14 mouse cellular contexts compared by ENCODE assay signal in genomic region chr12:86990755-86991110, GRCm38 (mm10). TPM values are rescaled to one million over a fixed set of nuclear protein-coding genes. Genes with fewer than 3 reads are reported as not detected.
A peak's percentile ranks its signal among the peaks of the same experiment; 100 is the strongest.
DNase-seq lines count a peak whose midpoint lies in the region; ATAC-seq and TF ChIP-seq lines count a peak whose summit lies in the region.
"Had no signal": no experiment of that assay in that cellular context is flagged by ENCODE, and none has a peak within 500 bp of the region (broad histone marks: within the 10 kb centered on the region; RNA-seq: fewer than 3 reads in every experiment).

No protein-coding gene starts in this region.

- H3K4me2 ChIP-seq in forebrain, postnatal 0 days (ENCODE audit: low read depth), result peak overlapping the region; percentile 97
- peak overlapping the region; percentile 90 for H3K4me2 ChIP-seq in midbrain, embryonic 12.5 days (replicated peaks)

- ATAC-seq in forebrain, postnatal 0 days, result no peak
- peak; percentile 13; the same call in 1 of the 2 replicates for ATAC-seq in midbrain, embryonic 12.5 days (ENCODE audit: low FRiP score, low read depth)
- ATAC-seq: inflammation-experienced regulatory T-cells, adult 6 months had no signal

- intact Hi-C loops in gastrocnemius, adult 2 months (cut with DNase I), result loop anchor here (10.0 kb wide), 1 partner anchor 274 kb away; the partner anchor contains the start of genes Ahsa1 and Vipas39
- intact Hi-C loops in gastrocnemius, postnatal 36 days (cut with DNase I), result no loop called here

- H3K9me3 ChIP-seq in forebrain, postnatal 0 days (ENCODE audit: low read length), result no peaks in the 10 kb centered on the region
- H3K9me3 ChIP-seq in midbrain, embryonic 12.5 days, result no peaks in the 10 kb centered on the region
- H3K9me3 ChIP-seq: G1E had no signal

- DNase-seq in gastrocnemius, adult 2 months, result peak; percentile 6
- DNase-seq in gastrocnemius, postnatal 36 days, result no peak
- DNase-seq in forebrain, postnatal 0 days, result no peak
- no peak for DNase-seq in thymus, postnatal 36 days
- DNase-seq in layer of hippocampus, adult 9-11 months, result no peak
- DNase-seq in right cerebral cortex, adult 18-20 months, result no peak
- DNase-seq: left cerebral cortex, postnatal 4 days had no signal

- 40% methylated on average over 2 of the region's 2 CpGs for WGBS in forebrain, postnatal 0 days
- WGBS in midbrain, embryonic 12.5 days, result 41% methylated on average over 2 of the region's 2 CpGs

- H3K27ac ChIP-seq in gastrocnemius, adult 2 months, result no peak overlapping the region
- H3K27ac ChIP-seq in cortical plate, adult 2 months (ENCODE audit: insufficient read depth, low read length), result no peak overlapping the region
- H3K27ac ChIP-seq in forebrain, postnatal 0 days (ENCODE audit: low read depth, low read length), result peak overlapping the region; percentile 64; the same call in 1 of the 2 replicates
- H3K27ac ChIP-seq in midbrain, embryonic 12.5 days (replicated peaks), result no peak overlapping the region
- H3K27ac ChIP-seq: heart, embryonic 13.5 days had no signal

- TF ChIP-seq CTCF in gastrocnemius, adult 2 months (IDR thresholded peaks at IDR 0.05), result no peak
- no peak for TF ChIP-seq CTCF in cortical plate, adult 2 months (IDR thresholded peaks at IDR 0.05; ENCODE audit: extremely low read depth, insufficient read depth, low read length)
- no peak for TF ChIP-seq CTCF in forebrain, postnatal 0 days (IDR thresholded peaks at IDR 0.05; ENCODE audit: low read depth)

- peaks cover 7% of the 10 kb centered on the region for H3K4me1 ChIP-seq in cortical plate, adult 2 months (ENCODE audit: control insufficient read depth, insufficient read depth, low read length)
- peaks cover 12% of the 10 kb centered on the region for H3K4me1 ChIP-seq in forebrain, postnatal 0 days (ENCODE audit: insufficient read depth)
- peaks cover 27% of the 10 kb centered on the region for H3K4me1 ChIP-seq in midbrain, embryonic 12.5 days

- TF ChIP-seq POLR2A in cortical plate, adult 2 months (IDR thresholded peaks at IDR 0.05; ENCODE audit: extremely low read depth, insufficient read depth, low read length), result no peak

- H3K4me3 ChIP-seq in gastrocnemius, adult 2 months, result no peak overlapping the region
- H3K4me3 ChIP-seq in cortical plate, adult 2 months (ENCODE audit: insufficient read depth, low read length), result peak overlapping the region; percentile 54
- peak overlapping the region; percentile 63 for H3K4me3 ChIP-seq in forebrain, postnatal 0 days (ENCODE audit: low read depth, low read length)
- peak overlapping the region; percentile 53 for H3K4me3 ChIP-seq in midbrain, embryonic 12.5 days

- H3K9ac ChIP-seq in forebrain, postnatal 0 days, result peak overlapping the region; percentile 70
- H3K9ac ChIP-seq in midbrain, embryonic 12.5 days (replicated peaks), result peak overlapping the region; percentile 59
- H3K9ac ChIP-seq: heart, embryonic 13.5 days had no signal

- H3K27me3 ChIP-seq in forebrain, postnatal 0 days (ENCODE audit: insufficient read depth, low read length), result no peaks in the 10 kb centered on the region
- peaks cover 64% of the 10 kb centered on the region for H3K27me3 ChIP-seq in midbrain, embryonic 12.5 days

- H3K36me3 ChIP-seq in forebrain, postnatal 0 days (ENCODE audit: insufficient read depth), result no peaks in the 10 kb centered on the region
- H3K36me3 ChIP-seq in midbrain, embryonic 12.5 days, result no peaks in the 10 kb centered on the region
- H3K36me3 ChIP-seq: G1E; heart, embryonic 13.5 days had no signal

RNA-seq across cellular contexts. Expression of gene Zdhhc22, which starts 0.5 kb away (rescaled TPM):
- not detected for total RNA-seq in gastrocnemius, adult 2 months (2021)
- not detected for total RNA-seq in gastrocnemius, postnatal 36 days (2021)
- 61.1 and 65.1 TPM in 2 replicates for polyA plus RNA-seq in cortical plate, adult 2 months (2012; rRNA removed)
- total RNA-seq in forebrain, postnatal 0 days (2014; rRNA removed), result 10.7 and 12.5 TPM in 2 replicates
- polyA plus RNA-seq in forebrain, postnatal 0 days (2015; fragmentation: Nextera tagmentation; extraction: Ambion mirVana), result 12.3 and 21.7 TPM in 2 replicates
- 0.98 and 1.9 TPM in 2 replicates for polyA plus RNA-seq in midbrain, embryonic 12.5 days (2016; fragmentation: Nextera tagmentation; extraction: Ambion mirVana)
- polyA plus RNA-seq: G1E; large intestine, adult 2 months; liver, embryonic 16.5 days had no signal

RNA-seq across cellular contexts. Expression of gene Tmem63c, which starts 30.4 kb away (rescaled TPM):
- total RNA-seq in gastrocnemius, adult 2 months (2021), result not detected
- total RNA-seq in gastrocnemius, postnatal 36 days (2021), result not detected
- 39.0 and 41.3 TPM in 2 replicates for polyA plus RNA-seq in cortical plate, adult 2 months (2012; rRNA removed)
- 20.1 and 21.8 TPM in 2 replicates for total RNA-seq in forebrain, postnatal 0 days (2014; rRNA removed)
- 6.6 and 8.5 TPM in 2 replicates for polyA plus RNA-seq in forebrain, postnatal 0 days (2015; fragmentation: Nextera tagmentation; extraction: Ambion mirVana)
- polyA plus RNA-seq in midbrain, embryonic 12.5 days (2016; fragmentation: Nextera tagmentation; extraction: Ambion mirVana), result 1.5 and 1.7 TPM in 2 replicates
- total RNA-seq: G1E had no signal
- polyA plus RNA-seq: G1E; heart, embryonic 13.5 days; liver, embryonic 16.5 days had no signal

RNA-seq across cellular contexts. Expression of gene Cipc, which starts 43.9 kb away (rescaled TPM):
- total RNA-seq in gastrocnemius, adult 2 months (2021), result 10 to 100 TPM; 32.2 to 33.8 TPM
- total RNA-seq in gastrocnemius, postnatal 36 days (2021), result 10 to 100 TPM; 26.3 to 30.3 TPM
- polyA plus RNA-seq in cortical plate, adult 2 months (2012; rRNA removed), result 83.7 and 84.4 TPM in 2 replicates
- 53.1 and 62.9 TPM in 2 replicates for total RNA-seq in forebrain, postnatal 0 days (2014; rRNA removed)
- polyA plus RNA-seq in forebrain, postnatal 0 days (2015; fragmentation: Nextera tagmentation; extraction: Ambion mirVana), result 28.4 and 38.1 TPM in 2 replicates
- polyA plus RNA-seq in midbrain, embryonic 12.5 days (2016; fragmentation: Nextera tagmentation; extraction: Ambion mirVana), result 44.3 and 46.4 TPM in 2 replicates

Comparison
In these comparisons a context has a peak if more than half of its experiments do, and no peak if none do; other contexts are left out.
1. RNA of gene Zdhhc22, which starts 0.5 kb away (total RNA-seq): 10.7 to 12.5 TPM in forebrain, postnatal 0 days; not detected in gastrocnemius, postnatal 36 days and not detected in gastrocnemius, adult 2 months; every median in the first group is over 10 times any median in the second.
2. RNA of gene Tmem63c, which starts 30.4 kb away (total RNA-seq): 20.1 to 21.8 TPM in forebrain, postnatal 0 days; not detected in gastrocnemius, adult 2 months and not detected in gastrocnemius, postnatal 36 days; every median in the first group is over 10 times any median in the second.